Mouse (Mus musculus): ENCODE data around the gene Insr. TPM values are rescaled to one million over a fixed set of nuclear protein-coding genes. Genes with fewer than 3 reads are reported as not detected.

Insr gene
- polyA plus RNA-seq, 1 experiment from 2014 or later = 67.2 TPM

DNA sequence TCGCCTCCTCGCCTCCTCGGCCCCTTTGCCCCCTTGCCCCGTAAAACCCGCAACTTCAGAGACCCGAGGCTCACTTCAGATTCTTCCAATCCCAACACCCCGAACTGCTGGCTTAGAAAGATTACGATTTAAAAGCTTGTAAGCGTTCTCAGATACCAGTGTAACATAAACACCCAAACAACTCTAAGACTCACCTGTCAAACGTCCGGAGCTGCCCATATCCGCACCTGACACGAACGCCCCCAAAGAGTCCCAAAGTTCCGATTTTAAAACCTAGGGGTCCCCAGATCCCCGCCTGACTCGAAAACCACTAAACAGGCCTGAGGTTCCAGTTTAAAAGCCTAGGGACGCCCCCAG lies 282 bp upstream of the Insr start:
- 2% methylated on average over 18 of the region's 18 CpGs for WGBS

DNA sequence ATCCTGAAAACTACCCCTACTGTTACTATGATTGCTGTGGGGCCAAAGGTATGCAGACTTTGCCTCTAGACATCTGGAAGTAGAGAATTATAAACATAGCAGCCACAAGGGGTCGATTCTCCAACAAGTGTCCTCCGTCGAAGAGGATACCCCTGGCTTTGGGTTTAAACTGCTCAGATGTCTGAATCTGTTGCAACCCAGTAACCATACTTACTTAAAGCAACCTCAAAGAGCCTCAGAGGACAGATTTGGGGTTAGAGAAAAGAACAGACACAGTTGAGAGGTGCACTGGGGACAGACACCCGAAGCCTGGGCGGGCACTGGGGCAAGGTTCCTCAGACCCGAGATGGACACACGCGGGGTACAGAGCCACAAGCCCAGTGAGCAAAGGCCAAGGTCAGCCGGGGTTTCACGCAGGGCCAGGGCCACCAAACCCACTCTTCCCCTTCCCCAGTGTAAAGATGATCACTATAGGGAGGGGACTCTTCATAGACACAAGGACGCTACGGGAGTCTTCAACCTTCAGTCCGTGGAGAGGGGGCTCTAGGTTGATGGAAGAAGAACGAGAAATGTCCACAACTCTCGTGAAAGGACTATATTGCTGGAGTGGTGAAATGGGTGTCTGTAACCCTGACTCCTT lies 1.1 kb downstream of the Insr start:
- WGBS = 40% methylated on average over 15 of the region's 15 CpGs
- H3K27ac ChIP-seq (ENCODE audit: low read depth, low read length) = no peak overlapping the region
- no peaks in the 10 kb centered on the region for H3K36me3 ChIP-seq (ENCODE audit: control insufficient read depth, insufficient read depth, low read length)
- H3K9me3 ChIP-seq (ENCODE audit: control insufficient read depth, low read length) = no peaks in the 10 kb centered on the region
- peak overlapping the region; percentile 96 for H3K4me3 ChIP-seq (ENCODE audit: low read depth, low read length)
- H3K4me1 ChIP-seq (ENCODE audit: control insufficient read depth, insufficient read depth, low read length) = peaks cover 22% of the 10 kb centered on the region
- peak overlapping the region; percentile 80 for H3K4me2 ChIP-seq (ENCODE audit: low read depth, low read length)
- ATAC-seq (ENCODE audit: low read depth) = peak; percentile 1; the same call in 1 of the 2 replicates
- H3K27me3 ChIP-seq (ENCODE audit: control insufficient read depth, insufficient read depth, low read length) = no peaks in the 10 kb centered on the region
- H3K9ac ChIP-seq (replicated peaks; ENCODE audit: low read depth, low read length) = peak overlapping the region; percentile 95

More for the DNA sequence above, 282 bp upstream of the Insr start:
- H3K27me3 ChIP-seq (ENCODE audit: control insufficient read depth, insufficient read depth, low read length) = no peaks in the 10 kb centered on the region
- H3K36me3 ChIP-seq (ENCODE audit: control insufficient read depth, insufficient read depth, low read length) = no peaks in the 10 kb centered on the region
- ATAC-seq (ENCODE audit: low read depth) = no peak; the same call in 1 of the 2 replicates
- no peaks in the 10 kb centered on the region for H3K9me3 ChIP-seq (ENCODE audit: control insufficient read depth, low read length)
- peak overlapping the region; percentile 80 for H3K4me2 ChIP-seq (ENCODE audit: low read depth, low read length)
- H3K4me1 ChIP-seq (ENCODE audit: control insufficient read depth, insufficient read depth, low read length) = peaks cover 22% of the 10 kb centered on the region
- H3K4me3 ChIP-seq (ENCODE audit: low read depth, low read length) = peak overlapping the region; percentile 96
- H3K9ac ChIP-seq (replicated peaks; ENCODE audit: low read depth, low read length) = peak overlapping the region; percentile 95
- no peak overlapping the region for H3K27ac ChIP-seq (ENCODE audit: low read depth, low read length)

DNA sequence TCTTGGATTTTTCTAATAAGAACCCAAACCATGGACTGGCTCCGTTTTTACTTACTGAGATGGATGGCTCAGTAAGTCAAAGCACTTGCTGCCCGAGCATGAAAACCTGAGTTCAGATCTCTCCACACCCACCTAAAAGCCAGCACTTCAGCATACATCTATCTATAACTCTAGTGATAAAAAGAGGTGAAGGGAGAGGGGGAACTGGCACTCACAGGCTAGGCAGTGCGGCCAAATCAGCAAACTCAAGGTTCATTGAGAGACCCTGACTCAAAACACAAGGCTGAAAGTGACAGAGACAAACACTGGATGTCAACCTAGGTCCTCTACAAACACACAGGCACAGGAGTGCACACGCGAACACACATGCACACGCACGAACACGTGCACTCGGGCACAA lies 2.2 kb downstream of the Insr start:
- peak overlapping the region; percentile 80; the same call in 1 of the 2 replicates for H3K4me2 ChIP-seq (ENCODE audit: low read depth, low read length)
- peaks cover 22% of the 10 kb centered on the region for H3K4me1 ChIP-seq (ENCODE audit: control insufficient read depth, insufficient read depth, low read length)
- no peak for ATAC-seq (ENCODE audit: low read depth)
- no peak overlapping the region for H3K27ac ChIP-seq (ENCODE audit: low read depth, low read length)
- 96% methylated on average over 9 of the region's 9 CpGs for WGBS
- no peak overlapping the region for H3K4me3 ChIP-seq (ENCODE audit: low read depth, low read length)
- H3K36me3 ChIP-seq (ENCODE audit: control insufficient read depth, insufficient read depth, low read length) = no peaks in the 10 kb centered on the region
- no peaks in the 10 kb centered on the region for H3K9me3 ChIP-seq (ENCODE audit: control insufficient read depth, low read length)
- no peak overlapping the region for H3K9ac ChIP-seq (replicated peaks; ENCODE audit: low read depth, low read length)
- H3K27me3 ChIP-seq (ENCODE audit: control insufficient read depth, insufficient read depth, low read length) = no peaks in the 10 kb centered on the region

DNA sequence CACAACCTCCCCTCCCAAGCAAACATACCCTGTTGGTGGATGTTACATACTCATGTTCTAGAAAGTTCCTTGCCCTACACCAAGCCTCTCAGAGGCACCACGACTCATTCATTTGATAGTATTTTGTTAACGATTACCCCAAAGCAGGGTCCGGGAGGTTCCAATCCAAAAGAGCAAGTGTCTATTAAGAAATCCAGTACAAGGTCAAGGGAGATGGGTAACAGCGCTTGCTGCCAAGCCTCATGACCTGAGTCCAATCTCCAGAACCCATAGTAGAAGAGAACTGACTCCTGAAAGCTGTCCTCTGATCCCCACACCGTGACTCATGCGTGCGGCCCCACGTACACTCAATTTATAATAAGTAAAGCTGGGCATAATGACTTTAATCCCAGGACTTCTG lies 3.4 kb downstream of the Insr start:
- no peaks in the 10 kb centered on the region for H3K9me3 ChIP-seq (ENCODE audit: control insufficient read depth, low read length)
- H3K27me3 ChIP-seq (ENCODE audit: control insufficient read depth, insufficient read depth, low read length) = no peaks in the 10 kb centered on the region
- no peak overlapping the region for H3K4me3 ChIP-seq (ENCODE audit: low read depth, low read length)
- ATAC-seq (ENCODE audit: low read depth) = no peak
- no peaks in the 10 kb centered on the region for H3K36me3 ChIP-seq (ENCODE audit: control insufficient read depth, insufficient read depth, low read length)
- no peak overlapping the region for H3K9ac ChIP-seq (replicated peaks; ENCODE audit: low read depth, low read length)
- H3K4me2 ChIP-seq (ENCODE audit: low read depth, low read length) = no peak overlapping the region
- WGBS = 96% methylated on average over 8 of the region's 8 CpGs
- H3K27ac ChIP-seq (ENCODE audit: low read depth, low read length) = no peak overlapping the region
- peaks cover 22% of the 10 kb centered on the region for H3K4me1 ChIP-seq (ENCODE audit: control insufficient read depth, insufficient read depth, low read length)

DNA sequence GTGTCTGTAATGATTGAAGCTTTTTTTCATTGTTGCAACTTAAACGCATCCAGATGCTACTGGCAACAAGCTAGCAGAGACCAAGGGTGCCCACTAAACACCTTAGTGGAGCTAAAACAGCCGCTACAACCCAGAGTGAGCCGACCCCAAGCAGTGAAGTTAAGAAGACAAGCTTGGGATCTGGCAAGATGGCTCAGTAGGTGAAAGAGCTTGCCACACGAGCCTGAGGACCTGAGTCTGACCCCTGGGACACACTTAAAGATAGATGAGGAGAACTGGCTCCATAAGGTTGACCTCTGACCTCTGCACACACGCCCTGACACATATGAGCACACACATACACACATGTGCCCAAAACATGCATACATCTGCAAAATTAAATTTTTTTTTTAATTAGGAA lies 4.2 kb downstream of the Insr start:
- H3K36me3 ChIP-seq (ENCODE audit: control insufficient read depth, insufficient read depth, low read length) = no peaks in the 10 kb centered on the region
- ATAC-seq (ENCODE audit: low read depth) = no peak
- H3K9ac ChIP-seq (replicated peaks; ENCODE audit: low read depth, low read length) = no peak overlapping the region
- no peaks in the 10 kb centered on the region for H3K9me3 ChIP-seq (ENCODE audit: control insufficient read depth, low read length)
- no peak overlapping the region for H3K27ac ChIP-seq (ENCODE audit: low read depth, low read length)
- 81% methylated on average over 5 of the region's 5 CpGs for WGBS
- peaks cover 22% of the 10 kb centered on the region for H3K4me1 ChIP-seq (ENCODE audit: control insufficient read depth, insufficient read depth, low read length)
- no peak overlapping the region for H3K4me2 ChIP-seq (ENCODE audit: low read depth, low read length)
- no peak overlapping the region for H3K4me3 ChIP-seq (ENCODE audit: low read depth, low read length)
- H3K27me3 ChIP-seq (ENCODE audit: control insufficient read depth, insufficient read depth, low read length) = no peaks in the 10 kb centered on the region

DNA sequence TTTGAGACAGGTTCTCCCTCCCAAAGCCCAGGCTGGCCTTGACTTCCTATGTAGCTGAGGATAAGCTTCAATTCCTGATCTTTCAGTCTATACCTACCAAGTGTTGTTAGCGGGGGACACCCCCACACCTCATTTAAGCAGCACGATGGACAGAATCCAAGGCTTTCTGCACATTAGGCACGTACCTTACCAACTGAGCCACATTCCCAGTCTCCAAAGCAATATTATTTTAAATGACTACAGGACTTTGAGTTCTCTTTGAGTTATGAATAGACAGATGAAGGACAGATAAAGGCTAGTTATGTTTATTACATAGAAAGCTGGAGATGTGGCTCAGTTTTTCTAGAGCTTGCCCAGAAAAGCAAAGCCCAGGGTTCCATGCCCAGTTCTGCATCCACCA lies 5.6 kb downstream of the Insr start:
- Histone ChIP-seq H3K4me3 (ENCODE audit: low read depth, low read length) (no peak overlapping the region), H3K4me2 (ENCODE audit: low read depth, low read length) (no peak overlapping the region), H3K9ac (replicated peaks; ENCODE audit: low read depth, low read length) (no peak overlapping the region), H3K4me1 (ENCODE audit: control insufficient read depth, insufficient read depth, low read length) (peaks cover 20% of the 10 kb centered on the region), H3K27ac (ENCODE audit: low read depth, low read length) (no peak overlapping the region), H3K9me3 (ENCODE audit: control insufficient read depth, low read length) (no peaks in the 10 kb centered on the region), H3K36me3 (ENCODE audit: control insufficient read depth, insufficient read depth, low read length) (no peaks in the 10 kb centered on the region), H3K27me3 (ENCODE audit: control insufficient read depth, insufficient read depth, low read length) (no peaks in the 10 kb centered on the region)
- no peak for ATAC-seq (ENCODE audit: low read depth)
- 96% methylated on average over 3 of the region's 3 CpGs for WGBS

DNA sequence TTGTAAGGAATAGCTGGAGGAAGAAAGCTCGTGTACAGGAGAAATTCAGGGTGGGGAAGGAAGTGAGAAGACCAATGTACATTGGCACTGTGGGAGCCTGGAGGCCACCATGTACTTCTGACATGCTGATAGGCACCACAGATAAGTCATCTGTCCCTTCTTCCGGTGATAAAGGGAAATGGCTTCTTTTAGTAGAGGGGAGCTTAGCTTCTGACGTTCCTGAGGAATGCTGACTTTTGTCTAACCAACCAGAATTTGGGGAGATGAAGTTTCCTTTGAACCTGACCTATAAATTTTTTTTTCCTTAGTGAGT lies 12.0 kb downstream of the Insr start:
- no peaks in the 10 kb centered on the region for H3K27me3 ChIP-seq (ENCODE audit: control insufficient read depth, insufficient read depth, low read length)
- H3K4me2 ChIP-seq (ENCODE audit: low read depth, low read length) = no peak overlapping the region
- WGBS = 88% methylated on average over 3 of the region's 3 CpGs
- no peak for ATAC-seq (ENCODE audit: low read depth)
- H3K9me3 ChIP-seq (ENCODE audit: control insufficient read depth, low read length) = no peaks in the 10 kb centered on the region
- H3K4me3 ChIP-seq (ENCODE audit: low read depth, low read length) = no peak overlapping the region
- no peak overlapping the region for H3K9ac ChIP-seq (replicated peaks; ENCODE audit: low read depth, low read length)
- H3K4me1 ChIP-seq (ENCODE audit: control insufficient read depth, insufficient read depth, low read length) = no peaks in the 10 kb centered on the region
- H3K36me3 ChIP-seq (ENCODE audit: control insufficient read depth, insufficient read depth, low read length) = no peaks in the 10 kb centered on the region
- no peak overlapping the region for H3K27ac ChIP-seq (ENCODE audit: low read depth, low read length)

DNA sequence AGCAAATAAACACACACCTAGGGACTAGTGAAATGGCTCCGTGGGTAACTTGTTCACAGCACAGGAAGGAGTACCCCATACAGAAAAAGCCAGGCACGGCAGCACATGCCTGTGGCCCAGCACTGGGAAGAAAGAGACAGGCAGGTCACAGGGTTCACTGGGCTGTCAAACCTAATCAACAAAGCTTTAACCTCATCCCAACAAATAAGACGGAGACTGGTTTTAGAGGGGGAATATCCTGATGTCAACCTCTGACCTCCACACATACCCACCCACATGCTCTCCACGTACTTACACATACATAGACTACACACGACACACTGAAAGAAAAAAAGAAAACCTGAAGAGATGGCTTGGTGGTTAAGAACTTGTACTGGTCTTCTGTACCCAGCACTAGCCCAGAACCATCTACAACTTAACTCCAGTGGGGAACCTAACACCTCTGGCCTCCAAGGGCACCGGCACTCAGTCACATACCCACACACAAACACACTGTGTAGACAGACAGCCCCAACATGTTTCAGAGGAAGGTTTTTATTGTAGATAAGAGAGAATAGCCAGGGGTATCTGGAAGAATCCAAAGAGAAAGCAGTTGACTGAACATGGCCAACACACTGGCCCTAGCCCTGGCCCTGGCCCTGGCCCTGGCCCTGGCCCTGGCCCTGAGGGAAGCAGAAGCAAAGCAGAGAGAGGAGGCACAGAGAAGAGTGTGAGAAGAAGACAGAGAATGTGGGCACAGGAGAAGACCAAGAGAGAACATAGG lies 12.6 kb downstream of the Insr start:
- no peak for ATAC-seq (ENCODE audit: low read depth)
- H3K27ac ChIP-seq (ENCODE audit: low read depth, low read length) = no peak overlapping the region
- no peaks in the 10 kb centered on the region for H3K9me3 ChIP-seq (ENCODE audit: control insufficient read depth, low read length)
- H3K36me3 ChIP-seq (ENCODE audit: control insufficient read depth, insufficient read depth, low read length) = no peaks in the 10 kb centered on the region
- no peak overlapping the region for H3K4me2 ChIP-seq (ENCODE audit: low read depth, low read length)
- no peak overlapping the region for H3K9ac ChIP-seq (replicated peaks; ENCODE audit: low read depth, low read length)
- no peaks in the 10 kb centered on the region for H3K4me1 ChIP-seq (ENCODE audit: control insufficient read depth, insufficient read depth, low read length)
- whole genome bisulfite sequencing = 91% methylated on average over 6 of the region's 6 CpGs
- H3K27me3 ChIP-seq (ENCODE audit: control insufficient read depth, insufficient read depth, low read length) = no peaks in the 10 kb centered on the region
- H3K4me3 ChIP-seq (ENCODE audit: low read depth, low read length) = no peak overlapping the region

DNA sequence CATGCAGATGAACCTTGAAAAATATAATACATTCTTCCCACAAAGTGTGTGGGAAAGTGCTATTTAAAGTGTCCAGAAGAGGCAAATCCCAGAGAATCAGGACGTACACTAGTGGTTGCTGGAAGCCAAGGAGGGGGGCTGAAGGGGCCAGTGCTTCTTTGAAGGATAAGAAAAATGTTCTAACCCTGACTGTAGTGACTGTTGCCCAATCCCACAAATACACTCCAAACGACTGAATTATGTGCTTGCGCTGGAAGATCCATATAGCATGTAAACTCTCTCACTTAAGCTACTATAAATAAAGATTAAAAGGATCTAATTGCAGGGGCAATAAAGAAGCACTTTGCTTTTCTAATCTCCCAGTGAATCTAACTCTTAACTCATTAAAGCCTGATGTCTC lies 14.2 kb downstream of the Insr start:
- WGBS = 48% methylated on average over 3 of the region's 3 CpGs
- ATAC-seq (ENCODE audit: low read depth) = 0 out of 2 replicates have a peak, but pooled peaks have one; percentile 32

More for the DNA sequence above, 14.2 kb downstream of the Insr start:
- no peaks in the 10 kb centered on the region for H3K36me3 ChIP-seq (ENCODE audit: control insufficient read depth, insufficient read depth, low read length)
- no peaks in the 10 kb centered on the region for H3K27me3 ChIP-seq (ENCODE audit: control insufficient read depth, insufficient read depth, low read length)
- no peak overlapping the region for H3K27ac ChIP-seq (ENCODE audit: low read depth, low read length)
- no peak overlapping the region for H3K9ac ChIP-seq (replicated peaks; ENCODE audit: low read depth, low read length)
- no peaks in the 10 kb centered on the region for H3K4me1 ChIP-seq (ENCODE audit: control insufficient read depth, insufficient read depth, low read length)
- no peak overlapping the region for H3K4me3 ChIP-seq (ENCODE audit: low read depth, low read length)
- no peak overlapping the region for H3K4me2 ChIP-seq (ENCODE audit: low read depth, low read length)
- H3K9me3 ChIP-seq (ENCODE audit: control insufficient read depth, low read length) = no peaks in the 10 kb centered on the region

Data from neural tube, embryonic 14.5 days (tissue).